Mouse (Mus musculus) liver, embryonic 16.5 days (tissue): ENCODE results near the gene Sprr2a1. TPM values are rescaled to one million over a fixed set of nuclear protein-coding genes. Genes with fewer than 3 reads are reported as not detected.
"Not testable (repeated sequence)": the region's sequence is repeated elsewhere in the genome, so short reads cannot be mapped to it uniquely, and the experiment has no call there.

Source experiments
- ATAC-seq: fragments of 200-750 bp; cut with Nextera tagmentation; 2 replicates; pipeline ENCODE4 v1.8.0; 2017; ENCODE audit warnings: low read depth, mild to moderate bottlenecking, moderate number of reproducible peaks, moderate library complexity
- H3K27ac ChIP-seq: fragments of 300-500 bp; sonication (generic); 2 replicates; pipeline ENCODE4 v1.5.1; 2014; ENCODE audit warnings: mild to moderate bottlenecking, low read length
- H3K27me3 ChIP-seq: fragments of 300-500 bp; sonication (generic); 2 replicates; pipeline ENCODE4 v1.6.1; 2014; ENCODE audit warnings: low read depth, low read length, mixed read lengths; ENCODE audit not compliant: control insufficient read depth, insufficient read depth
- H3K36me3 ChIP-seq: fragments of 300-500 bp; sonication (generic); 2 replicates; pipeline ENCODE4 v1.6.1; 2014; ENCODE audit warnings: mild to moderate bottlenecking; ENCODE audit not compliant: control insufficient read depth, insufficient read depth
- H3K4me1 ChIP-seq: fragments of 300-500 bp; sonication (generic); 2 replicates; pipeline ENCODE4 v1.6.1; 2014; ENCODE audit warnings: low read depth, low read length, mixed read lengths; ENCODE audit not compliant: control insufficient read depth
- H3K4me2 ChIP-seq: fragments of 300-500 bp; sonication (generic); 2 replicates; pipeline ENCODE4 v1.6.1; 2014; ENCODE audit warnings: low read depth, low read length, mixed read lengths
- H3K4me3 ChIP-seq: fragments of 300-500 bp; sonication (generic); 2 replicates; pipeline ENCODE4 v1.5.1; 2014; ENCODE audit warnings: low read depth, mild to moderate bottlenecking, low read length
- H3K9ac ChIP-seq: fragments of 300-500 bp; sonication (generic); 2 replicates; pipeline ENCODE4 v1.6.1; 2014; ENCODE audit warnings: low read depth, low read length
- H3K9me3 ChIP-seq: fragments of 300-500 bp; sonication (generic); replicated peaks from 2 replicates; pipeline ENCODE4 v1.6.1; 2016; ENCODE audit warnings: low read length; ENCODE audit not compliant: control insufficient read depth
- WGBS: fragments of 180-500 bp; shearing (Covaris S2); extraction: QIAGEN DNeasy Blood & Tissue Kit; methylation state at CpG from one replicate; pipeline ENCODE4 v1.1.7; 2014; ENCODE audit not compliant: insufficient replicate concordance; 5-methylcytosine and 5-hydroxymethylcytosine counted together
- polyA plus RNA-seq: library from polyadenylated mRNA; unstranded; fragments of >200 nt; fragmentation: Nextera tagmentation; extraction: Ambion mirVana; gene quantifications from 2 replicates; pipeline ENCODE4 v1.2.1, GENCODE M21; 2015

Gene Sprr2a1
- polyA plus RNA-seq, 1 experiment from 2014 or later: 0.04 TPM

DNA sequence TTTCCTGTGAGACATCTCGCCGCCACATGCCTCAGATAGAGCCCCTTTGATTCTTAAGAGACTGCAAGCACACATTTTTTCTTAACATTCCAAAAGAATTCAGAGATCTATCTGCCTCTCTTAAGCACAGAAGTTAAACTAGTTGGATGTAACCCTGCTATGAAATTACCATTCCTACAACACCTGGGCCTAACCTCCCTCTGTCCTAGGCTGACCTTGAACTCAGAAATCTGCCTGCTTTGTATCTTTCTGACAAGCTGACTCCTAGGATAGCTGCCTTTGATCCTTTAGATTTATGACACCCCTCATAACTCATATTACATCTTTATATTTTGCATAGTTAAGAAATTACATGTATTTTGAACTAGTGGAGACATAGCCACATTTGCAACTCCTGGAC lies 47.9 kb downstream of the Sprr2a1 start:
- H3K9me3 ChIP-seq, H3K4me1 ChIP-seq, H3K4me3 ChIP-seq, H3K27ac ChIP-seq, ATAC-seq, H3K9ac ChIP-seq, H3K4me2 ChIP-seq, H3K36me3 ChIP-seq, H3K27me3 ChIP-seq: not testable (repeated sequence)
- no CpG with 5 or more reads among the region's 2 CpGs for WGBS

Other genes with a start within 250 kb of the Sprr2a1 start
- not detected in 2 replicates for gene Pglyrp3, start 201.2 kb upstream of the Sprr2a1 start, polyA plus RNA-seq
- not detected in 2 replicates for gene Lor, start 132.7 kb upstream of the Sprr2a1 start, polyA plus RNA-seq
- gene Prr9, start 91.9 kb upstream of the Sprr2a1 start, polyA plus RNA-seq: not detected in 2 replicates
- not detected in 2 replicates for gene Lelp1, start 73.1 kb upstream of the Sprr2a1 start, polyA plus RNA-seq
- 0.08 and 2.0 TPM in 2 replicates for gene Sprr2a2, start 121 bp downstream of the Sprr2a1 start, polyA plus RNA-seq
- 0.32 TPM in 1 of 2 replicates, not detected in the other for gene Sprr2a3, start 69.6 kb downstream of the Sprr2a1 start, polyA plus RNA-seq
- gene Sprr2b, start 100.8 kb downstream of the Sprr2a1 start, polyA plus RNA-seq: 0.11 TPM in 1 of 2 replicates, not detected in the other
- not detected in 2 replicates for gene Sprr2d, start 123.3 kb downstream of the Sprr2a1 start, polyA plus RNA-seq
- not detected in 2 replicates for gene Sprr2e, start 136.3 kb downstream of the Sprr2a1 start, polyA plus RNA-seq
- not detected in 2 replicates for gene Sprr2f, start 149.4 kb downstream of the Sprr2a1 start, polyA plus RNA-seq
- not detected in 2 replicates for gene Sprr2h, start 169.9 kb downstream of the Sprr2a1 start, polyA plus RNA-seq
- gene Sprr2i, start 192.2 kb downstream of the Sprr2a1 start, polyA plus RNA-seq: not detected in 2 replicates
- gene Sprr2j-ps, start 202.3 kb downstream of the Sprr2a1 start, polyA plus RNA-seq: not detected in 2 replicates
- 3.5 and 4.3 TPM in 2 replicates for gene Gm9774, start 213.6 kb downstream of the Sprr2a1 start, polyA plus RNA-seq
- not detected in 2 replicates for gene Sprr2k, start 216.8 kb downstream of the Sprr2a1 start, polyA plus RNA-seq
- not detected in 2 replicates for gene Sprr1b, start 223.0 kb downstream of the Sprr2a1 start, polyA plus RNA-seq
- gene Sprr3, start 242.9 kb downstream of the Sprr2a1 start, polyA plus RNA-seq: not detected in 2 replicates